Mouse (Mus musculus) heart, adult 2 months (tissue): ENCODE measurements around the gene Gpr153.
A peak's percentile ranks its signal among the peaks of the same experiment; 100 is the strongest.

ENCODE experiments used
- CTCF ChIP-seq: fragments of 200-600 bp; IDR thresholded peaks from 2 replicates; pipeline ENCODE4 v1.8.1; 2022; ENCODE audit warnings: antibody characterized with exemption, mild to moderate bottlenecking, moderate library complexity
- EP300 ChIP-seq: fragments of 200-500 bp; IDR thresholded peaks from 2 replicates; pipeline ENCODE4 v1.6.1; 2011; ENCODE audit warnings: low read depth, low read length, control low read depth; ENCODE audit not compliant: insufficient read depth
- POLR2A ChIP-seq: fragments of 200-500 bp; IDR thresholded peaks from 2 replicates; pipeline ENCODE4 v1.6.1; 2011; ENCODE audit warnings: mild to moderate bottlenecking, low read depth, low read length, control low read depth; ENCODE audit not compliant: insufficient read depth

DNA sequence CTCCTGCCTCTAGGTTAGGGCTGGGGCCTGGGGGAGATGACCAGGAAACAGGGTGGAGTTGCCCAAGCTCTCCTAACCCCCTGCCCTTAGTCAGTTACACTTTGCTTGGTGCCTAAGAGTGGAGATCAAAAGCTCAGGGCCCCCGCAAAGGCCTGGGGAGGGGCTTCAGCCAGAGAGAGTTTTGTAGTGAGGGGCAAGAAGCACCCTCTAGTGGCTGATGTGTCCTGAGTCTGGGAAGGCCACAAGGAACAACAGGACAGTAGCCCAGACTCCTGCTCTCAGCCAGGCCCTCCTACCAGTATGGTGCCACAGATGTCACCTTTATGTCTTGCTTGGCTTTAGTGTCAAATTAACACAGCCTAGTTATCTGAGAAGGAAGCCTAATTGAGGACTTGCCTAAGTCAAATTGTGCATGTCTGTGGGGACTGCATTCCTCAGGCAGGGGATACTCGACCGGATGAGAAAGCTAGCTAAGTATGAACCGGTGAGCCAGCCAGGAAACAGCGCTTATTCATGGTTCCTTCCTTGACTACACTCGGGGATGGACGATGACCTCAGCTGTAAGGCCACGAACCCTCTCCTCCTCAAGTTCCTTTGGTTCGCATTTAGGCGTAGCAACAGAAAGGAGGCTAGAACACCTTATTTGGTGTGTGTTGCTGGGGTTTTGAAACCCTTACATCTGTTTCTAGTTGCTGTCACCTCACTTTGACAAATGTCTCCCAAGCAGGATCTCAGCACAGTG is 20.3 kb downstream of the Gpr153 start:
- peak; percentile 50 for TF ChIP-seq CTCF
- TF ChIP-seq POLR2A, result no peak
- TF ChIP-seq EP300, result no peak
